In the genomic region with DNA sequence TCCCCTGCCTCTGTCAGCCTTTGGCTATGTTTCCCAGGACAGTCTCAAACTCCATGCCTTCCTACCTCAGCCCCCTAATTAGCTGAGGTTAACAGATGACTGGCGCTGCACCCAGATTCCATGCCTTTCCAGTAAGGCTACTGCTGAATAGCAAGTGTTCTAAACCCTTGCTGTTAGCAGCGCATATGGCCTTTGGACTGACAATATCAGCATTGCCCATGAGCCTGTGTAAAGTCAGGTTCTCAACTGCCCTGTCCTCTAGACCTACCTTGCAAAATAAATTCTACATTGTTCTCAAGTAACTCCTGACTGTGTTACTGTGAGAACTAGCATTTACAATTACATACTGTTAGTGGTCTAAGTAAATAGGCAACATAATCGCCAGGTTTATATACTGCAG, we compare ENCODE assay signal across 23 mouse cellular contexts. TPM values are rescaled to one million over a fixed set of nuclear protein-coding genes. Genes with fewer than 3 reads are reported as not detected.
A peak's percentile ranks its signal among the peaks of the same experiment; 100 is the strongest.
DNase-seq lines count a peak whose midpoint lies in the region; ATAC-seq and TF ChIP-seq lines count a peak whose summit lies in the region.
"Had no signal": no experiment of that assay in that cellular context is flagged by ENCODE, and none has a peak within 500 bp of the region (broad histone marks: within the 10 kb centered on the region; RNA-seq: fewer than 3 reads in every experiment).

No protein-coding gene starts in this region.

- H3K4me1 ChIP-seq in midbrain, embryonic 11.5 days (ENCODE audit: control insufficient read depth, insufficient read depth, low read length) = no peaks in the 10 kb centered on the region
- no peaks in the 10 kb centered on the region for H3K4me1 ChIP-seq in midbrain, postnatal 0 days (ENCODE audit: insufficient read depth, low read length)
- H3K4me1 ChIP-seq in intestine, embryonic 16.5 days (ENCODE audit: control insufficient read depth, insufficient read depth, low read length) = no peaks in the 10 kb centered on the region; the same call in 1 of the 2 replicates
- no peaks in the 10 kb centered on the region for H3K4me1 ChIP-seq in hindbrain, embryonic 12.5 days
- H3K4me1 ChIP-seq: forebrain, embryonic 13.5 days; forebrain, embryonic 15.5 days had no signal

- ATAC-seq in midbrain, embryonic 11.5 days (ENCODE audit: low FRiP score) = no peak
- no peak for ATAC-seq in midbrain, postnatal 0 days (ENCODE audit: low FRiP score)
- peak; percentile 83 for ATAC-seq in intestine, embryonic 16.5 days
- ATAC-seq in frontal cortex, adult (ENCODE audit: low TSS enrichment) = no peak
- no peak for ATAC-seq in hindbrain, embryonic 12.5 days (ENCODE audit: low FRiP score)
- ATAC-seq: forebrain, embryonic 13.5 days; forebrain, embryonic 15.5 days; forebrain, postnatal 0 days had no signal

- H3K9ac ChIP-seq in midbrain, embryonic 11.5 days (ENCODE audit: low read length) = no peak overlapping the region
- no peak overlapping the region for H3K9ac ChIP-seq in midbrain, postnatal 0 days (replicated peaks; ENCODE audit: low read length, poor library complexity, severe bottlenecking)
- H3K9ac ChIP-seq in intestine, embryonic 16.5 days (ENCODE audit: low read depth, low read length) = no peak overlapping the region
- no peak overlapping the region for H3K9ac ChIP-seq in hindbrain, embryonic 12.5 days
- H3K9ac ChIP-seq: embryonic facial prominence, embryonic 13.5 days; embryonic facial prominence, embryonic 15.5 days; forebrain, embryonic 13.5 days; forebrain, embryonic 15.5 days; forebrain, postnatal 0 days had no signal

- H3K27me3 ChIP-seq in midbrain, embryonic 11.5 days (ENCODE audit: control insufficient read depth, insufficient read depth, low read length) = no peaks in the 10 kb centered on the region
- H3K27me3 ChIP-seq in midbrain, postnatal 0 days (ENCODE audit: insufficient read depth, low read length) = no peaks in the 10 kb centered on the region
- H3K27me3 ChIP-seq in intestine, embryonic 16.5 days (replicated peaks; ENCODE audit: control insufficient read depth, insufficient read depth, low read length) = no peaks in the 10 kb centered on the region
- H3K27me3 ChIP-seq in hindbrain, embryonic 12.5 days = no peaks in the 10 kb centered on the region
- H3K27me3 ChIP-seq: embryonic facial prominence, embryonic 13.5 days; embryonic facial prominence, embryonic 15.5 days; forebrain, embryonic 13.5 days; forebrain, embryonic 15.5 days had no signal

- 87% methylated on average over 3 of the region's 3 CpGs for WGBS in midbrain, embryonic 11.5 days
- 94% methylated on average over 3 of the region's 3 CpGs for WGBS in midbrain, postnatal 0 days
- 80% methylated on average over 3 of the region's 3 CpGs for WGBS in intestine, embryonic 16.5 days
- WGBS in hindbrain, embryonic 12.5 days = 92% methylated on average over 3 of the region's 3 CpGs

- peak; percentile 56 for DNase-seq in midbrain, embryonic 11.5 days (ENCODE audit: low spot score, missing footprints)
- no peak for DNase-seq in midbrain, postnatal 0 days (ENCODE audit: low spot score)
- DNase-seq: adrenal gland, adult 2 months; adrenal gland, postnatal 10 days; adrenal gland, postnatal 25 days; cerebellum, adult 11 months; cerebellum, adult 18-20 months; cerebellum, adult 8-10 months; cerebellum, adult 9-11 months; cerebellum, postnatal 14 days; cerebellum, postnatal 36 days; embryo, embryonic 11 days; forebrain, postnatal 0 days had no signal

- H3K4me2 ChIP-seq in midbrain, embryonic 11.5 days = no peak overlapping the region
- H3K4me2 ChIP-seq in midbrain, postnatal 0 days (ENCODE audit: low read depth, low read length, poor library complexity, severe bottlenecking) = no peak overlapping the region
- H3K4me2 ChIP-seq in intestine, embryonic 16.5 days (ENCODE audit: low read depth, low read length) = no peak overlapping the region
- no peak overlapping the region for H3K4me2 ChIP-seq in hindbrain, embryonic 12.5 days (replicated peaks)
- H3K4me2 ChIP-seq: embryonic facial prominence, embryonic 13.5 days; embryonic facial prominence, embryonic 15.5 days; forebrain, embryonic 13.5 days; forebrain, embryonic 15.5 days had no signal

- H3K9me3 ChIP-seq in midbrain, embryonic 11.5 days (ENCODE audit: control insufficient read depth, low read length) = no peaks in the 10 kb centered on the region
- no peaks in the 10 kb centered on the region for H3K9me3 ChIP-seq in midbrain, postnatal 0 days (ENCODE audit: low read length)
- no peaks in the 10 kb centered on the region for H3K9me3 ChIP-seq in intestine, embryonic 16.5 days (ENCODE audit: control insufficient read depth, low read length)
- no peaks in the 10 kb centered on the region for H3K9me3 ChIP-seq in hindbrain, embryonic 12.5 days (replicated peaks)
- H3K9me3 ChIP-seq: embryonic facial prominence, embryonic 13.5 days; embryonic facial prominence, embryonic 15.5 days; forebrain, embryonic 13.5 days; forebrain, embryonic 15.5 days had no signal

- H3K27ac ChIP-seq in midbrain, embryonic 11.5 days (ENCODE audit: low read depth, low read length) = no peak overlapping the region
- no peak overlapping the region for H3K27ac ChIP-seq in midbrain, postnatal 0 days (ENCODE audit: low read depth, low read length)
- no peak overlapping the region for H3K27ac ChIP-seq in intestine, embryonic 16.5 days (ENCODE audit: low read length)
- H3K27ac ChIP-seq in hindbrain, embryonic 12.5 days = no peak overlapping the region
- H3K27ac ChIP-seq: embryonic facial prominence, embryonic 13.5 days; embryonic facial prominence, embryonic 15.5 days; forebrain, embryonic 13.5 days; forebrain, embryonic 15.5 days had no signal

- no peak for TF ChIP-seq CTCF in midbrain, postnatal 0 days (IDR thresholded peaks at IDR 0.05)

- no peak overlapping the region for H3K4me3 ChIP-seq in midbrain, embryonic 11.5 days (ENCODE audit: low read depth, low read length)
- H3K4me3 ChIP-seq in midbrain, postnatal 0 days (ENCODE audit: low read depth, low read length) = no peak overlapping the region
- no peak overlapping the region for H3K4me3 ChIP-seq in intestine, embryonic 16.5 days (ENCODE audit: low read length)
- no peak overlapping the region for H3K4me3 ChIP-seq in hindbrain, embryonic 12.5 days
- H3K4me3 ChIP-seq: embryonic facial prominence, embryonic 13.5 days; embryonic facial prominence, embryonic 15.5 days; erythroblast, embryonic 14.5 days; forebrain, embryonic 13.5 days; forebrain, embryonic 15.5 days had no signal

- H3K36me3 ChIP-seq in midbrain, embryonic 11.5 days (ENCODE audit: control insufficient read depth, insufficient read depth, low read length) = no peaks in the 10 kb centered on the region
- no peaks in the 10 kb centered on the region for H3K36me3 ChIP-seq in midbrain, postnatal 0 days (ENCODE audit: insufficient read depth, low read length)
- H3K36me3 ChIP-seq in intestine, embryonic 16.5 days (ENCODE audit: control insufficient read depth, insufficient read depth, low read length) = no peaks in the 10 kb centered on the region
- no peaks in the 10 kb centered on the region for H3K36me3 ChIP-seq in hindbrain, embryonic 12.5 days
- H3K36me3 ChIP-seq: embryonic facial prominence, embryonic 13.5 days; embryonic facial prominence, embryonic 15.5 days; forebrain, embryonic 15.5 days had no signal

RNA-seq across cellular contexts. Expression of a gene that starts 3.9 kb away (rescaled TPM):
- polyA plus RNA-seq in midbrain, embryonic 11.5 days (2014; fragmentation: Nextera tagmentation; extraction: Ambion mirVana) = 0.14 and 0.32 TPM in 2 replicates
- 0.05 TPM in 2 replicates for total RNA-seq in midbrain, postnatal 0 days (2014; rRNA removed)
- polyA plus RNA-seq in midbrain, postnatal 0 days (2015; fragmentation: Nextera tagmentation; extraction: Ambion mirVana) = 0.11 and 0.12 TPM in 2 replicates
- polyA plus RNA-seq in intestine, embryonic 16.5 days (2015; fragmentation: Nextera tagmentation; extraction: Ambion mirVana) = 0.10 and 0.17 TPM in 2 replicates
- 0.94 and 2.5 TPM in 2 replicates for polyA plus RNA-seq in hindbrain, embryonic 12.5 days (2016; fragmentation: Nextera tagmentation; extraction: Ambion mirVana)
- total RNA-seq: common myeloid progenitor, adult 5-6 weeks; MEL had no signal
- polyA plus RNA-seq: adrenal gland, adult 2 months; erythroblast, embryonic 14.5 days had no signal
